Mouse (Mus musculus) C3H10T1/2 (cell line): ENCODE data around the gene Clic6. TPM values are rescaled to one million over a fixed set of nuclear protein-coding genes. Genes with fewer than 3 reads are reported as not detected.

Experiments
- polyA plus RNA-seq, 2 experiments: library from polyadenylated mRNA; unstranded; fragments of >200 nt; fragmentation: generic; extraction: Trizol; gene quantifications; one replicate each; pipeline ENCODE4 v1.2.1; 2012; ENCODE audit warnings: missing spikeins in 2 of 2

Clic6 gene
- polyA plus RNA-seq = not detected

DNA sequence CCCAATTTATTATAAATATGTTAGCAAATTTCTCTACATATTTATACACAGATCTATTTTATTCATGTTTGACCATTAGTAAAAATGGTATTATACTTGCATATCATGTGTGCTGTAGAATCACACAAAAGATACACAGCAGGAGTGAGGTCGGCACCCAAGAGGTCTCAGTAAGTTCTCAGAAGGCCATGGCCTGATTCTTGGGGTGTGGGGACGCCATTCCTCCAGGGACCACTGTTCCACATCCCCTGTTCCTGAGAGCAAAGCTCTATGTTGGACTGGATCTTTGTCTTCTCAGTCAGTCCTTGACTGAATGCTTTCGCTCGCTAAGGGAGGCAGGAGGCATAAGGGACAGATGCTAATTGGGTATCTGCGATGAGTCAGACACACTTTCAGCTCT lies at the start of gene Clic6:
Gene Clic6, plus strand, starts transcription at position 301 of the 400 bp plus-strand sequence.

DNA sequence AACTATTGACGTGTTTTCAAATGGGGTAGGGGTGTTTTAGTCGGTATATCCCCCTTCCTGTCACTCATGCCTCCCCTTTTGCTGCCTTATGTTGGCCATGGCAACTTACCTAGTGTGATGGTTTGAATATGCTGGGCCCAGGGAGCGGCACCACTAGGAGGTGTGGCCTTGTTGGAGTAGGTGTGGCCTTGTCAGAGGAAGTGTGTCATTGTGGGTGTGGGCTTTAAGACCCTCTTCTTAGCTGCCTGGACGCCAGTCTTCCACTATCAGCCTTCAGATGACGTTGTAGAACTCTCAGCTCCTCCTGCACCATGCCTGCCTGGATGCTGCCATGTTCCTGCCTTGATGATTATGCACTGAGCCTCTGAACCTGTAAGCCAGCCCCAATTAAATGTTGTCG lies 14.8 kb upstream of the Clic6 start, which contains the start of gene Rcan1:
Gene Rcan1, minus strand, starts transcription at position 162 of the 400 bp plus-strand sequence.

Other genes with a start within 250 kb of the Clic6 start
- under 1 TPM in 1 of 2 experiments, not detected in 1; 0.05 TPM for gene Kcne2, start 193.3 kb upstream of the Clic6 start, polyA plus RNA-seq
- gene Smim11, start 184.4 kb upstream of the Clic6 start, polyA plus RNA-seq = 100 to 1,000 TPM in 1 of 2 experiments, 10 to 100 TPM in 1; 70.2 to 175 TPM
- not detected for gene Fam243, start 164.3 kb upstream of the Clic6 start, polyA plus RNA-seq
- not detected for gene Kcne1, start 126.3 kb upstream of the Clic6 start, polyA plus RNA-seq
- 10 to 100 TPM in 1 of 2 experiments, 1 to 10 TPM in 1; 7.0 to 15.4 TPM for gene Rcan1, start 14.9 kb upstream of the Clic6 start, polyA plus RNA-seq